Mouse (Mus musculus) kidney, postnatal 36 days (tissue): ENCODE measurements around the gene Zfp768.
"Not testable (repeated sequence)": the region's sequence is repeated elsewhere in the genome, so short reads cannot be mapped to it uniquely, and the experiment has no call there.

Source experiments
- DNase-seq, 2 experiments: peaks; one replicate each; pipeline ENCODE4 v3.0.0; 2021 to 2022; ENCODE audit warnings: mixed read lengths in 2 of 2

The Zfp768 gene

DNA sequence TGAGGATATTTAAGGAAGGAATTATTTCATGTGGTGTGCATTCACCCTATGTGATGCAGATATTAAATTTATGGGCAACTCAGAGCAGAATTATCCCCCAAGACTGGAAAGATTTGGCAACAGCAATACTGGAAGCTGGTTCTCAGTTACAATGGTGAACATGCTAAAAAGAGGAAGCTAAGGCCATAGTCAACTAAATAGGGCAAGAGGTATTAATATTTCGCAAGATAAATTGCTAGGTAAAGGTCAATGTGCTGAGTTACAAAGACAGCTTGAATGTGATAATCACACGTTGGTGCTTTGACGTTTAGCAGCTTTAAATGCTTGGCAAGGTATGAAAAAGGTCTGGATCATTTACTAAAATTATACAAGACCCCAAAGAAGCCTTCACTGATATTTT is 10.4 kb upstream of the Zfp768 start:
- no peak for DNase-seq

DNA sequence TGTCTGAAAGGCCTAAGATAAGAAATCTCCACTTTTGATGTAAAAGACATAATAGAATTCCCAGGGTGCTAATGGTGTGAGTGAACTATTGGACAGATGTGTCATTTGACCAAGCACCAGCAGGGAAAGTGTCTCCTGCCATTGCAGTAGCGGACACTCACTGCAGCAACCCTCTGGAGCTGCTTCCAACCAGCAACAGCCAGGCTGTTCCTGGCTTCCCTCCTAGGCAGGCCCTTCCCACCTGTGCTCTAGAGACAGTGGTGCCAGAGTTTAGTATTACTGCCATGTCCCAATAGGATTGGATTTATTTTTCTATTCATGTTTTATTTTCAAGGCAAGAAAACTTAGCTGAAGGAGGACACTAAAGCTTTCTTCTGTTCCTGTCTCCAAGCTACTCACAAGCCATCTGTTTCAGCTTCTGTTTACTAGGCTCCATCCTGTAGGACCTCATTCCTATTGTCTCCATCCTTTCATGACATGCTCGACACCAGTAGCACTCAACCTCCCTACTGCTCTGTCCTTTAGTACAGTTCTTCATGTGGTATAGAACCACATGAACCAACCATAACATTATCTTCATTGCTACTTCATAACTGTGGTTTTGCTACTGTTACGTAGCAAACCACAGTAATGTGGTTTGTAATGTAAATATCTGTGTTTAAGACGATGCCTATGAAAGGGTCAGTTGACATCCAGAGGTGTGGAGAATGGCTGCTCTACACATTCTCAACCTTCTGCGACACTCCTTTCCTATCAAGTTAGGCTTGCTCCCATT is 6.0 kb upstream of the Zfp768 start:
- DNase-seq, result no peak

- DNase-seq, result peak; percentile 86 to 87
Measured at GRCm38 (mm10) chr7:127346676-127347075, 1.3 kb upstream of the Zfp768 start.

DNA sequence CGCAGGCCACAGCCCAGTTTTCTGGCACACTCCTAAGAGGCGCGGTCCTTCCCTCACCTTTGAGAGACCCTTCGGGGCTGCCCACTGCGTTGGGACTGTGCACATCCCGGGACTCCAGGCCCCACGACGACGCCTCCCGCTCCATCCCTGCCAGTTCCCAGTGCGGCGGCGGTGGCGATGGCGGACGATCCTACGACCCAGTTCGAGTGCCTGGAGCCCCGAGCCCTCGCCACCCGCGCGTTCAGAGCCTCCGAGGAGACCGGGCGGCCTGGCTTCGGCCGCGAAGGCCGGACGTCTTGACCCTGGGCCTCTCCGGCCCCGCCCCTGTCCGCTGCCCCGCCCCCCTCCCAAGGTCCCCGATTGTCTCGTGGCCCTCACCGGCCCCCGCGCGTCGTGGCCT is 297 bp downstream of the Zfp768 start:
- peak; percentile 65 to 76 for DNase-seq

- DNase-seq, result peak; percentile 26 to 73
Measured at GRCm38 (mm10) chr7:127344371-127344770, 1.0 kb downstream of the Zfp768 start.

GRCm38 (mm10) chr7:127343351-127344019 is 1.9 kb downstream of the Zfp768 start:
- DNase-seq, result peak in 1 of 2 experiments; percentile 14

DNA sequence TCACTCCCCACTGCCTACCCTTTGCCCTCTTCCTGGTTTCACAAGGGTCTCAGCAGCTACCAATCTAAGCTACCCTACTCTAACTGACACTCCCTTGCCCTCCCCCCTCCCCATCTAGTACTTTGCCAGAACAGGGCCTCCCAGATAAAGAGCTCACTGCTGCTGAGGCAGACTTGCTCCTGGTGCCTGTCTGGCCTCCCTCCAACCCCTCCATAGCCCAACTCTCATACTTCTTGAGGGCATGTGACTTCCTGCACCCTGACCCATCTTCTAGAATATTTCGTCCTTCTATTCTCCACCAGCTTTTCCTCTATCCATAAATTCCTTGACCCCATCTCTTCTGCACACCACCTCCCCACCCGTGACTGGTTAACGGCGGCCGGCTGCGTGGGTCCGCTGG is 2.5 kb downstream of the Zfp768 start:
- DNase-seq, result peak in 1 of 2 experiments; percentile 40

- peak; percentile 29 to 45 for DNase-seq
Measured at GRCm38 (mm10) chr7:127342332-127342731, 3.1 kb downstream of the Zfp768 start.

- not testable (repeated sequence) for DNase-seq
Measured at GRCm38 (mm10) chr7:127341861-127342260, 3.5 kb downstream of the Zfp768 start.

DNA sequence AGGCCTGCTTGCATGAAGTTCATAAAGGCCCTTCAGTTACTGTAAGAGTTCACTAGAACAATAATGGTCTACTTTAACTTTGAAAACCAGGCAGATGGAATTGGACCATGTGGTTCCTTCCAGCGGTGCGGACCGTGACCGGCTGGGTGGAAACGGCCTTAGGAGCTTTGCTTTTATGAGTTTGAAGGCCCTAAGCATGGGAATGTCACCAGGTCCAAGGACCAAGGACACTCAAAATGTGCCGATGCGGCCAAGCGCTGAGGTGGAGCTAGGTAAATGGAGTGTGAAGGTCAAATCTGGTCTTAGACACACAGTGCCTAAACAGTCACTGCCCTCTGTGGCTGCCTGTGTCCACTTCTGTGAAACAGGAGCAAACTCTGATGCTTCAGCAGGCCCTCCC is 4.0 kb downstream of the Zfp768 start:
- peak; percentile 78 to 82 for DNase-seq

DNA sequence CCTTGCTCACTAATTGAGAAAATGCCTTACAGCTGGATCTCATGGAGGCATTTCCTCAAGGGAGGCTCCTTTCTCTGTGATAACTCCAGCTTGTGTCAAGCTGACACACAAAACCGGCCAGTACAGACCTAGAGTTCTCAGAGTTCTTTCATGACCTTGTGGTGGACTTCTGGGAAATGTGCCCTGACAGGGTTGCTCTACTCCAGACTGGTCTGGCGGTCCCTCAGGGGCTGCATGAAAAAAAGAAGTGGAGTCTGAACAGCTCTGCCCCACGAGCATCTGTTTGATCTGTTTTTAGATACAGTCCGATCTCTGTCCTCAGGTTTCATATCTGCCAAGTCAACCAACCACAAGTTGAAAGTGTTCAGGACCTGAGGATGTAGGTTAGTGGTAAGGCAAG is 7.8 kb downstream of the Zfp768 start:
- DNase-seq, result peak; percentile 33 to 44

GRCm38 (mm10) chr7:127335604-127336003 is 9.8 kb downstream of the Zfp768 start:
- DNase-seq, result no peak

- DNase-seq, result no peak
Measured at GRCm38 (mm10) chr7:127333240-127333639, 12.1 kb downstream of the Zfp768 start.

DNA sequence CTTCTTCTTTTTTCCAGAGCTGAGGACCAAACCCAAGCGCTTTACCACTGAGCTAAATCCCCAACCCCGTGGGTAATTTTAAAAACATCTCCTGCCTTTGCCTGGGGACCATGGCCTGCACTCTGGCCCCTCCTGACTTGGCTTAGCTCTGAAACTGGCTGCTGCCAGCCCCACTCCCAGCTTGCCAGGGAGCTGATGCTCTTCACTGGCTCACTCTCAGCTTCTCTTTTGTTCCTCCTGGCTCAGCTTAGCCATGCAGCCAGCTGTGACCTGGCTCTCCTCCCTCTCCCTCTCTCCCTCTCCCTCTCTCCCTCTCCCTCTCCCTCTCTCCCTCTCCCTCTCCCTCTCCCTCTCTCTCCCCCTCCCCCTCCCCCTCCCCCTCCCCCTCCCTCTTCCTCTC is 18.7 kb downstream of the Zfp768 start:
- peak; percentile 57 to 60 for DNase-seq

DNA sequence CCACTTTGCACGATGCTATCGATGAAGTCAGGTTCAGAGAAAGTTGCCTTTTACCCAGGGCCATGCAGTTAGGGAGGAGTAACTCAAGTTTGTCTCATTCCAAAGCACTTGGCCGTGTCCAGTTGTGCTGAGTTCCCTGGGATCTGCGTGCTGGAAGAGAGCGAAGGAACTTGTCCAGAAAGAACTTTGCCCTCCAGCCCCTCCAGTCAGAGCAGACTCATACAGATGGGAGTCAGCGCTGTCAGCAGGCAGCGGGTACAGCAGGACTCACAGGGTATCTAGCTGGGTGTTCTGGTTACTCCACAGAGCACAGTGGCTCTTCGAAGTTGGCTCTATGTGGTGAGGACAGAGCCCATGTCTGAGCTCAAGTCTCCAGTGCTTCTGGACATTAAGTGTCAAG is 19.8 kb downstream of the Zfp768 start:
- peak; percentile 61 to 71 for DNase-seq

DNA sequence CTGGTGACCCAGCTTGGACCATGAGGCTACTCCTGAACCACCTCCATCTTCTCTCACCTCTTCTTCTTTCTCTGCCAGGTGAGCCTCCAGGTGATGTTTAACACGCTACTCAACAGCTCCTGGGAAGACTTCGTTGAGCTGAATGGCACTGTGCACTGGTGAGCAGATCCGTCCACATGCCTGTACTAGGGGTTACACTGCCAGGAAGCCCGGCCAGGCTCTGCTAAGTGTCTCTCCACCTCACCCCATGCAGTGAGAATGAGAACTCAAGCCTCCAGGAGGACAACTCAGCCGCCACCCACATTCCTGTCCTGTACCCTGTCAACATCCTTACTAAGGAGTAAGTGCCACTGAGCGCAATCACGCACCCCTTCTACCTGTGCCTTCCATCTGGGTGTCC is 20.4 kb downstream of the Zfp768 start:
- DNase-seq, result no peak

GRCm38 (mm10) chr7:127322085-127322484 is 23.3 kb downstream of the Zfp768 start:
- peak; percentile 36 to 75 for DNase-seq

- no peak for DNase-seq
Measured at GRCm38 (mm10) chr7:127321106-127321505, 24.3 kb downstream of the Zfp768 start.

DNA sequence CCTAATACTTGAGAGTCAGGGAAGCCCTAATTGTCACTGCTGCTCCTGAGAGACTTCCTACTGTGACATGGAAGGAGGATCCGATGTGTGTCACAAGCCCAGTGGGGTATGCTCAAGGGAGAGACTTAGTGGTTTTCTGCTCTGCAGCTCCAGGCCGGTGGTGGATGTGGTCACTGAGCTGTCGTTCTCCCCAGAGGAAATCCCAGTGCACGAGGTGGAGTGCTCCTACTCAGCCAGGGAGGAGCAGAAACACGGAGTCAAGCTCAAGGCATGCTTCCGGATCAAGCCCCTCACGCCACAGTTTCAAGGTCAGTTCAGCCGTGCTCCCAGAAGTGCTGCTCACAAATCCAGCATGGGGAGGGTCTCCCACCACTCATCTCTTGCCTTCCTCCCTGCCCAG is 31.5 kb downstream of the Zfp768 start:
- DNase-seq, result no peak

DNA sequence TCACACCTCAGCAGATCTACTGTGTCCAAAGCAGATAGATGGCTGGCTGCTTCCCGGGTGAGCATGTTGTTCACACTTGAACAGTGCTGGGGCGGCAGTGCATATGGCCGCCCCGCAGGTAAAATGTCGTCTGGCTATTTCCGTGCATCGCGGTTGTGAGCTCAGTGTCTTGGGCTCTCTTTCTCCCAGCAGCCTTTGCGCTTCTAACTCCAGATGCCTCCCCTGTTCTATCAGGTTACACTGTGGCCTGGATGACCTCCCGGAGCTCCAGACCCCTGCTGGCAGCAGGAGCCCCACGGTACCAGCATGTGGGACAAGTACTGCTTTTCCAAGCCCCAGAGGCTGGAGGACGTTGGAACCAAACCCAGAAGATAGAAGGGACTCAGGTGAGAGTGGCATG is 35.4 kb downstream of the Zfp768 start:
- no peak for DNase-seq

GRCm38 (mm10) chr7:127308887-127309286 is 36.5 kb downstream of the Zfp768 start:
- DNase-seq, result peak; percentile 61 to 69

GRCm38 (mm10) chr7:127308431-127308830 is 37.0 kb downstream of the Zfp768 start:
- DNase-seq, result no peak

DNA sequence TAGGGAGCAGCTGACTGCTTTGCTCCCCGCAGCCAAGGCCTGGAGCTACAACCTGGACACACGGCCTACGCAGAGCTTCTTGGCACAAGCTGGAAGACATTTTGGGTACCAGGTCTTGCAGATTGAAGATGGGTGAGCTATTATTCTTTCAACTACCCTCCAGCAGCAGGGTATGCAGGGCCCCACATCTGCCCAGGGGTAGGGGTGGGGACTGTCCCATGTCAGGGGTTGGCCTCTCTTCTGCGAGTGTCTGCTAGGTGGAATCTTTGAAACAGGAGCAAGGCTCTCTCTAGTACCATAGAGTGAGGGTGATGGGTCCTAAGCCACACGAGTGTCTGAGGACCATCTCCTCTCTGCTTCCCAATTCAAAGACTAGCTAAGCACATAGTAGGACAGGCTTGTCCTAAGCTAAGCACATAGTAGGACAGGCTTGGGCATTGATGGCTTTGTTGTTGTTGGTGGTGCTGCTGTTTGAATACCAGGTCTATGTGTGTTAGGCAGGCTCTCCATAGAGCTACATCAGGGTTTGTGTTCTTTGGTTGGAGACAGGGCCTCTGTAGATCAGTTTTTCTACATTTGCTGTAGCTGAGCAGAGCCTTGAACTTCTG is 47.7 kb downstream of the Zfp768 start:
- DNase-seq, result no peak
